Mouse (Mus musculus): ENCODE data around the gene Pip5k1b. TPM values are rescaled to one million over a fixed set of nuclear protein-coding genes. Genes with fewer than 3 reads are reported as not detected.
A peak's percentile ranks its signal among the peaks of the same experiment; 100 is the strongest.

The Pip5k1b gene
- polyA plus RNA-seq, 1 experiment from 2014 or later = 9.3 TPM

DNA sequence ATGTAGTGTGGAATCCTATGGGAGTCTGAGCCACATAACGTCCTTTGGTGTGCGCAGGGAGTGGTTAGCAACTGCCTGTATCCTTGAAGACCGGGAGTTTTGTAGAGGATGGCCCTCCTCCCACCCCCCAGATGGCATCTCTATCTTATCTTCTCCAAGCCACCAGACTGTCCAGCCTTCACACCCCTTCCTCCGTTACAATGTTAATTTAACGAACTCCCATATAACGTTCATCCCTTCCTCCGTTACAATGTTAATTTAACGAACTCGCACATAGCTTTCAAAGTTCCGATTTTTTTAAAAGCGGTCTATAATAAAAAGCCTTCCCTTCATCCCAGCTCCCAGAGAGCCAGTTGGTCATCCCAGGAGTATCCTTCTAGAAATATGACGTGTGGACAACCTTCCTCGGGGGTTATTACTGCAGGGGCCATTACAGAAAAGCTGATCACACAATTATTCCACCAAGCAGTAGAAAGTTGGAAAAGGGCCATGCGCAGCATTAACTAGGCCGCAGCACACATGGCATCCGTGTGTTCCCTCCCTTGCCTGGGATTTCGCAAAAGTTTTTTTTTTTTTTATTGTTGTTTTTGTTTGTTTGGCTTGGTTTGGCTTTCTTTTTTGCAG, 13.9 kb downstream of the Pip5k1b start:
- Histone ChIP-seq H3K27ac (no peak overlapping the region), H3K9ac (no peak overlapping the region), H3K4me2 (no peak overlapping the region), H3K27me3 (no peaks in the 10 kb centered on the region), H3K4me1 (replicated peaks) (peaks cover 36% of the 10 kb centered on the region), H3K9me3 (replicated peaks) (no peaks in the 10 kb centered on the region), H3K4me3 (no peak overlapping the region), H3K36me3 (no peaks in the 10 kb centered on the region)
- ATAC-seq (replicated peaks; ENCODE audit: insufficient number of reproducible peaks, insufficient read depth, low FRiP score, low read depth) = no peak
- 84% methylated on average over 17 of the region's 17 CpGs for WGBS

DNA sequence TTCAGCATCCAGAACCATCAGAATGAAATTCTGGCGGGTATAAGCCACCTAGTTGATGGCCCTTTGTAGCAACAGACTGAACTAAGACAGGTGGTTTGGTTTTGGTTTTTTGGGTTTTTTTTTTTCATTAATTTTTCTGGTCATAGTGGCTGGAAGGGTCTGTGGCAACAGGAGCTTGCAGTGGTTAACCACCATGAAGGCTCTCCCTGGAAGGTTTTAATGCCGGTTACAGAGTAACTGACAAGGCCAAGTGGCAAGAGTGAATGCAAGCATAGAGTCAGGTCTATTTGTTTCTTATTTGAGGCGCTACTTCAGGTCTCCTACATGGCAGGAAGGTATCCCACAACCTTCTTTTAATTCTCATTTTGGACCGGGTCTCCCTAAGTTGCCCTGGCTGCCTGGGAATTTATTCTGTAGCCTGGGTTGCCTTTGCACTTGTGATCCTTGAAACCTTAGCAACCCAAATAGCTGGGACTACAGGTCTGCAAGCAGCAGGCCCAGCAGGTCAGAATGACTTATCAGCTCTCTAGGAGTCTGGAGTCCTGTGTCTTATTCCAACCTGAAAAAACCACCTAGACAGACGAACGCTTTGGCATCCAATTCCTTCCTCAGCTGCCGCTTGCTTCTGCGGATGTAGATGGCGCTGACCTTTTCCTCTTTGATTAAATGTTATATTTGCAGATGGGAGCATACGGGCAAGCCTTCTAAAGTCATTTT, 14.6 kb downstream of the Pip5k1b start:
- ATAC-seq (replicated peaks; ENCODE audit: insufficient number of reproducible peaks, insufficient read depth, low FRiP score, low read depth) = no peak
- H3K4me2 ChIP-seq = no peak overlapping the region
- H3K36me3 ChIP-seq = no peaks in the 10 kb centered on the region
- no peak overlapping the region for H3K27ac ChIP-seq
- no peaks in the 10 kb centered on the region for H3K27me3 ChIP-seq
- H3K4me1 ChIP-seq (replicated peaks) = peaks cover 34% of the 10 kb centered on the region
- no peak overlapping the region for H3K4me3 ChIP-seq
- 84% methylated on average over 10 of the region's 10 CpGs for WGBS
- no peaks in the 10 kb centered on the region for H3K9me3 ChIP-seq (replicated peaks)
- H3K9ac ChIP-seq = no peak overlapping the region

DNA sequence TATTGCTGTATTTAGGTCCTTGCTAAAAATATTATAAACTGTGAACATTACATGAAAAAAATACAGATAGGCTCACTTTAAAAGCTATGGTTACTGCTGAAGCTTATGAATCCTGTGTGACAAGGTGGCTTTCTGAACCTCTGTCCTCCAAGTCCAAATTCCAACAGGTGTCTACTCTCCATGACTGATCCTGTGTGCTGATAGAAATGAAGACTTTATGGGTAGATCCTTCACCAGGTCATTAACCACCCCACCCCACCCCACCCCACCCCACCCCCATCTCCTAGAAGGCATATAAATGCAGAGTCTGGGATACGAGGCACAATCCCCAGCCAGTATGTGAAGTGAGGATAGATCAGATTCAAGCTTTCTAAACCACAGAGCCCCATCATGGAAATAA, 16.6 kb downstream of the Pip5k1b start:
- Histone ChIP-seq H3K27me3 (no peaks in the 10 kb centered on the region), H3K36me3 (no peaks in the 10 kb centered on the region), H3K9ac (no peak overlapping the region), H3K9me3 (replicated peaks) (no peaks in the 10 kb centered on the region), H3K27ac (no peak overlapping the region), H3K4me3 (no peak overlapping the region), H3K4me1 (replicated peaks) (peaks cover 26% of the 10 kb centered on the region), H3K4me2 (no peak overlapping the region)
- no peak for ATAC-seq (replicated peaks; ENCODE audit: insufficient number of reproducible peaks, insufficient read depth, low FRiP score, low read depth)
- WGBS = 97% methylated on average over 1 of the region's 1 CpGs

DNA sequence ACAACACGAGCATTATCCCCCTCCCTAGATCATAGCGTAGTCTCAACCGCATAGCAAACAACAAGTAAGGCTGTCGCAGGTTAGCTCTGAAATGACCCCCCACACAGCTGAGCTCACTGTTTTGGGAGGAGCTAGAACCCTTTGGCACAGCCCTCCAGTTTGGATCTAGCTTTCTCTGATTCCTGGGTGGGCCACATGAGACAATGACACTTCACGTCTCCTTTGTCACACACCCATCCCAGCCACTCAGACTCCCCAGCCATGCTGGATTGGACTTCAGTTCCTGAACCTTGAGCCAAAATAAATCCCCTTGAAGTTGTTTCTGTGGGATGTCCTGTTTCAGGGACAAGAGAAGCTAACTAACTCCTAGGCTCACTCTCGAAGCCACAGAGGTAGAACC, 17.5 kb downstream of the Pip5k1b start:
- Histone ChIP-seq H3K9me3 (replicated peaks) (no peaks in the 10 kb centered on the region), H3K27ac (no peak overlapping the region), H3K4me2 (no peak overlapping the region), H3K4me3 (no peak overlapping the region), H3K4me1 (replicated peaks) (peaks cover 17% of the 10 kb centered on the region), H3K36me3 (no peaks in the 10 kb centered on the region), H3K27me3 (no peaks in the 10 kb centered on the region), H3K9ac (no peak overlapping the region)
- no peak for ATAC-seq (replicated peaks; ENCODE audit: insufficient number of reproducible peaks, insufficient read depth, low FRiP score, low read depth)
- WGBS = 82% methylated on average over 6 of the region's 6 CpGs

DNA sequence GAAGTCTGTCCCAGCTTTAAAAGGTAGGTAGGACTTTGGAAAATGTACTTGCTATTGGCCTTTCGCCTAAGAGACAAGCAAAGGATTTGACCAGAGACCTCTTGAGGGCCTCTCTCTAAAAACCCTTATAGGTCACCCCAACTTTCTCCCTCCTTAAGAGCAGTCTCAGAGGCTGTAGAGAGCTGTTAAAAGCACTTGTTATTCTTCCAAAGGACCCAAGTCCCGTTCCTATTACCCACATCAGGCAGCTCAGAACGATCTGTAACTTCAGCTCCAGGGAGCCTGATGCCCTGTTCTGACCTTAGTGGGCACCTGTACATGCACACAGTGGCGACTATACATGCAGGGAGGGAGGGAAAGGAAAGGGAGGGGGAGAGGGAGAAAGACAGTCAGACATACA, 18.0 kb downstream of the Pip5k1b start:
- H3K27ac ChIP-seq = no peak overlapping the region
- no peak overlapping the region for H3K9ac ChIP-seq
- H3K4me1 ChIP-seq (replicated peaks) = peaks cover 14% of the 10 kb centered on the region
- no peaks in the 10 kb centered on the region for H3K9me3 ChIP-seq (replicated peaks)
- no peaks in the 10 kb centered on the region for H3K27me3 ChIP-seq
- no peak overlapping the region for H3K4me2 ChIP-seq
- WGBS = 66% methylated on average over 4 of the region's 4 CpGs
- no peak for ATAC-seq (replicated peaks; ENCODE audit: insufficient number of reproducible peaks, insufficient read depth, low FRiP score, low read depth)
- H3K36me3 ChIP-seq = no peaks in the 10 kb centered on the region
- H3K4me3 ChIP-seq = no peak overlapping the region

DNA sequence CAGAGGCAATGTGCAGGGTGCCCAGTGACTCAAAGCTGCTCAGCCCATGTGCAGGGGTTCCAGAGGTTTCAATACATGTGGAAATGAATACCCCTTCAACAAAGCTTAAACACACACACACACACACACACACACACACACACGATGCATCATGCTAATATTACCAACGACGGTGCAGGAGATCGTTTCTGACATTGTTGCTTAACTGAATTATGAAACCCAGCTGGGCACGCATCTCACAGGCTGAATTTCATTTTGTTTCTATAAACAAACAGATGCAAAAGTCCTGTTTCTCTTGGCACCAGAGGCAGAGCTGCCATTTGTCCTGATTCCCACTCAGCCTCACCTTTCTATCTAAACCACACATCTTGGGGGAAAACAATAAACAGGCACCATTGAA, 18.8 kb downstream of the Pip5k1b start:
- H3K4me1 ChIP-seq (replicated peaks) = peaks cover 14% of the 10 kb centered on the region

DNA sequence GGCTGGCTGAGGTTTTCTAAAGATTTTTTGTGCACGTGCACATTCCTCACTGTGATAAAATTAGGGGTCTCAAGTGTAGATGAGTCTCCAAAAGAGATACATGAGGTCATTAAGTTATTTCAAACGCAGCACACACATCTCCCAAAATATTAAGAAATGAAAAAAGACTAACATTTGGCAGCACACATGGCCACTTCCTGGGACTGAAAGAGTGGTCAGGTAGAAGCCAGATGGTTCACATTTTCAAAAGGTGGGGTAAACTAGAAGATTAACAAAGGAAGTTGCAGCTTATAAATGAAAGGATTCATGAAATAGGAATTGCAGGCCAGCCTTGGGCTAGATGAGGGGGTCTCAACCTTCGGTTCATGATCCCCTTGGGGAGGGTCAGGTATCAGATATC, 19.4 kb downstream of the Pip5k1b start:
- no peak for ATAC-seq (replicated peaks; ENCODE audit: insufficient number of reproducible peaks, insufficient read depth, low FRiP score, low read depth)
- Histone ChIP-seq H3K36me3 (no peaks in the 10 kb centered on the region), H3K9ac (no peak overlapping the region), H3K27ac (no peak overlapping the region), H3K4me3 (no peak overlapping the region), H3K4me2 (no peak overlapping the region), H3K27me3 (no peaks in the 10 kb centered on the region), H3K4me1 (replicated peaks) (peaks cover 10% of the 10 kb centered on the region), H3K9me3 (replicated peaks) (no peaks in the 10 kb centered on the region)
- WGBS = 69% methylated on average over 3 of the region's 3 CpGs

More for the DNA sequence above, 18.8 kb downstream of the Pip5k1b start:
- Histone ChIP-seq H3K9ac (no peak overlapping the region), H3K27me3 (no peaks in the 10 kb centered on the region), H3K9me3 (replicated peaks) (no peaks in the 10 kb centered on the region), H3K4me2 (no peak overlapping the region), H3K36me3 (no peaks in the 10 kb centered on the region), H3K27ac (no peak overlapping the region), H3K4me3 (no peak overlapping the region)
- WGBS = 76% methylated on average over 5 of the region's 5 CpGs
- ATAC-seq (replicated peaks; ENCODE audit: insufficient number of reproducible peaks, insufficient read depth, low FRiP score, low read depth) = no peak

DNA sequence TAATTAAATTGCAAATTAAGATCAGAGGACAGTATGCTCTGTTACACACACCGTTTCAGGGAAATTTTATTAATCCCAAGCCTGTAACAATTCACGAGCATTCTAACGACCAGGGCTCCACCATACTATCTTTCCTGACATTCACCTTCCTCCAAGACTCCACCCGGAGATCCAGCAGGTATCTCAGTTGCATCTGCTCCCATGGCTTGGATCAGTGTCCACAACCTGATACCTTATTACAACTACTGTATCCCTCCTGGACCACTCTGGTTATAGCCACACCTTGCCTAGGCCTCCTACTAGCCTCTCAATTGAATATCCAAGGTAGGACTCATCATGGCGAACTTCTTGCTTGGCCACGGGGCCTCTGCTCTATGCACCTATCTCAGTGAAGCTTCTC, 20.5 kb downstream of the Pip5k1b start:
- peaks cover 10% of the 10 kb centered on the region; the same call in 1 of the 2 replicates for H3K4me1 ChIP-seq (replicated peaks)
- 78% methylated on average over 6 of the region's 6 CpGs for WGBS
- no peak for ATAC-seq (replicated peaks; ENCODE audit: insufficient number of reproducible peaks, insufficient read depth, low FRiP score, low read depth)
- no peak overlapping the region for H3K4me3 ChIP-seq
- no peak overlapping the region for H3K27ac ChIP-seq
- H3K27me3 ChIP-seq = no peaks in the 10 kb centered on the region
- no peaks in the 10 kb centered on the region for H3K9me3 ChIP-seq (replicated peaks)
- 0 out of 2 replicates have a peak overlapping the region, but pooled peaks have one; percentile 15 for H3K4me2 ChIP-seq
- H3K36me3 ChIP-seq = no peaks in the 10 kb centered on the region
- no peak overlapping the region for H3K9ac ChIP-seq

DNA sequence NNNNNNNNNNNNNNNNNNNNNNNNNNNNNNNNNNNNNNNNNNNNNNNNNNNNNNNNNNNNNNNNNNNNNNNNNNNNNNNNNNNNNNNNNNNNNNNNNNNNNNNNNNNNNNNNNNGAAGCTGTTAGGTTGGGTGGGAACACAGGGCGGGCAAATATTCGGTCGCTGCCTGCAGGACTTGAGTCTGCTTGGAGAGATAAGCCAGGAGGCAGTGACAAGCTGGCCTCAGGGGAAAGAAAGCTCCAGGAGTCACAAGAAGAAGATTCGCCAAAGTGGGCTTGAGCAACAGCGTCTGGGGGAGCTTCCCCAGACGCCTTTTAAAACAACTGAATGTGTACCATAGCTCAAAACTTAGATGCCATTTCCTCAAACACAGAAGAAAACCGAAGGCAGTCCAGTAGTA, 20.9 kb downstream of the Pip5k1b start:
- H3K36me3 ChIP-seq = no peaks in the 10 kb centered on the region
- H3K27me3 ChIP-seq = no peaks in the 10 kb centered on the region
- no peaks in the 10 kb centered on the region for H3K9me3 ChIP-seq (replicated peaks)
- H3K27ac ChIP-seq = no peak overlapping the region
- peaks cover 10% of the 10 kb centered on the region; the same call in 1 of the 2 replicates for H3K4me1 ChIP-seq (replicated peaks)
- peak overlapping the region; percentile 15 for H3K4me2 ChIP-seq
- no peak overlapping the region for H3K9ac ChIP-seq
- 24% methylated on average over 7 of the region's 7 CpGs for WGBS
- H3K4me3 ChIP-seq = no peak overlapping the region
- no peak for ATAC-seq (replicated peaks; ENCODE audit: insufficient number of reproducible peaks, insufficient read depth, low FRiP score, low read depth)

DNA sequence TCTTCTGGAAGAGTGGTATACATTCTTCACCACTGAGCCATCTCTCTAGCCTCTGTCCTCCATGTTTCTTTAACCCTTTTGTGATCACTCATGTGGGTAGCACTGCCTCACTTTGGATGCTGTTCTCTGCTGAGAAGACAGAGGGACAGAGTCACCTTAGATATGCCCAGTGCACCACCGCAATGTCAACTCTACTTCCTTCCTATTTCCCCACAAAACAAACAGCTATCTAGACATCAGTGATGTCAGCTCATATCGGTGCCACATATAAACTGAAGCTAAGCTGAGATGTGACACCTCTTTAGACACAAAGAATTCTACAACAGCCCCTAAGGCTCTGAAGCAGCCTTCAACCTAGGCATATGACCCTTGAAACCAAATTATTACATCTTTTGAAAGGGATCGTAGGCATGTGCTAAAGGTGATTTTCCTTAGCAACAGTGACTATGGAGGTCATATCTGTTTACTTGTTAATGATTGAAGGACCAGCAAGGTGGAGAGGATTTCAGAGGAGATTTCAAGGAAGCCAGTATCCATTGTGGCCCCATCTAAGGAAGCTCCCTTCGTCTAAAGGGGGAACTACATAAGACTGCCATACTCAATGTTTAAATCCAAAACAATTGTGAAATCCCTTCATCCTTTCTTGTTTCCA, 26.6 kb downstream of the Pip5k1b start:
- H3K27ac ChIP-seq = no peak overlapping the region; the same call in 1 of the 2 replicates
- H3K4me3 ChIP-seq = no peak overlapping the region
- ATAC-seq (replicated peaks; ENCODE audit: insufficient number of reproducible peaks, insufficient read depth, low FRiP score, low read depth) = no peak
- no peaks in the 10 kb centered on the region for H3K9me3 ChIP-seq (replicated peaks)
- no peaks in the 10 kb centered on the region for H3K27me3 ChIP-seq
- H3K9ac ChIP-seq = no peak overlapping the region
- no peaks in the 10 kb centered on the region for H3K36me3 ChIP-seq
- 81% methylated on average over 4 of the region's 4 CpGs for WGBS
- H3K4me2 ChIP-seq = no peak overlapping the region
- H3K4me1 ChIP-seq (replicated peaks) = peaks cover 23% of the 10 kb centered on the region

DNA sequence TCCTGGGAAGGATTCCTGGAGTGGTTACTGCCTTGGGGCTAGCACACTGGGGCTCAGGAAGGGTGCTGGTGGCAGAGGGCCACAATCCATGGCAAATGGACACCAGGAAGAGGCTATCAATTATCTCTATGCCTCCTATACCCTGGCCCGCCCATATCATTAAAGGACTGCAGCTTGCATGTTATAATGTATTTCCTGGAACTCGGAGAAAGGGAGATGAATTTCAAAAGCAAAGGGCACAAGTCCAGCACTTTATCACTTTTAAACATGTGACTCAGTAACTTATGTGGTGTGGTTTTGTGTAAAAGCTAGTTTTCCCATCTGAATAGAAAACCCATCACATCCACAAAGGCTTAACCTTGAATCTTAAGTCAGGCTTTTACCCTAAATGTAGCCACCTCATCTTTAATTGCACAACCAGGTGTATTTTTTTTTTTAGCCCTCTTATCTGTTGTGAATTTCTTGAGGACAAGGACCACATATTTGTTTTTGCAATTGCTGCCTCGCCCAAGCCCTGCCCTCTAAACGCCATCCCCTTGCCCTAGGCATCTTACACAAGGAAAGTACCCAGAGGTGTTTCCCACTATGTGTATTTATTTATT, 27.4 kb downstream of the Pip5k1b start:
- Histone ChIP-seq H3K27ac (peak overlapping the region; percentile 87), H3K9me3 (replicated peaks) (no peaks in the 10 kb centered on the region), H3K4me1 (replicated peaks) (peaks cover 24% of the 10 kb centered on the region), H3K27me3 (no peaks in the 10 kb centered on the region), H3K36me3 (no peaks in the 10 kb centered on the region), H3K9ac (no peak overlapping the region), H3K4me2 (no peak overlapping the region), H3K4me3 (no peak overlapping the region)
- no peak for ATAC-seq (replicated peaks; ENCODE audit: insufficient number of reproducible peaks, insufficient read depth, low FRiP score, low read depth)
- WGBS = 71% methylated on average over 4 of the region's 4 CpGs

Data from heart, embryonic 15.5 days (tissue).